Mouse (Mus musculus): ENCODE data around the gene Actg2. TPM values are rescaled to one million over a fixed set of nuclear protein-coding genes. Genes with fewer than 3 reads are reported as not detected.

Actg2 gene
- polyA plus RNA-seq, 1 experiment from 2014 or later: 10.7 TPM

DNA sequence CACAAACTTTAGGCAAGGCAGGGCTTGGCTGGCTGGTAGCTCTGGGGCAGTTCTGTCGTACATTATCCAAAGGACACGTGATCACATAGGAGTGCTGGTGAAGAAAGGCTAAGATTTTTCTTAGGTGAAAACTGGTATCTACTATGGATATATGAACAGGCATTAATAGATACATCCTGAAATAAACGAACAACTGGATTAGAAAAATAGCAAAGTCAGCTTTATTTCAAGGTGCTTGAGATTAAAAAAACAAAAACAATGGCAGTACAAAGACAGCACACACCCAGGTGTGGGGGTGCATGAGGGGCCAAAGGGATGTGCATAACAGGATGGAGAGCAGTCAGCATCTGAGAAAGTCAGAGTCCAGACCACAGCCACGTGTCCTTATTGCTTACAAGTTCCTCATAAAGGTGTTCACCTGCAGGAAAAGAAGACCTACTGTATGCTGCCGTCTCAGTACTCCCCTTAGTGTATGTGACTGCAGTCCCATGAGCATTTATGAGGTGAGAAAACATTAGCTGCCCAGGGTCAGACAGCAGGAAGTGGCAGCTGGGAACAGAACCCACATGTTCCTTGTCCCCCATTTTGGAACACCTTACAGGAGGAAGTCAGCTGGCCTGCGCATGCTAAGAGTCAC lies 55.9 kb downstream of the Actg2 start:
- peaks cover 17% of the 10 kb centered on the region for H3K36me3 ChIP-seq (ENCODE audit: control insufficient read depth, insufficient read depth, low read length)
- no peak overlapping the region for H3K9ac ChIP-seq (ENCODE audit: low read depth, low read length)
- H3K9me3 ChIP-seq (replicated peaks; ENCODE audit: control insufficient read depth, low read length): no peaks in the 10 kb centered on the region
- no peak overlapping the region for H3K4me3 ChIP-seq (ENCODE audit: low read depth, low read length)
- no peak overlapping the region for H3K27ac ChIP-seq (ENCODE audit: low read depth, low read length)
- no peak for ATAC-seq (replicated peaks; ENCODE audit: insufficient number of reproducible peaks, low FRiP score, low TSS enrichment)
- no peaks in the 10 kb centered on the region for H3K27me3 ChIP-seq (ENCODE audit: control insufficient read depth, insufficient read depth, low read length)
- no peak overlapping the region for H3K4me2 ChIP-seq
- H3K4me1 ChIP-seq (ENCODE audit: control insufficient read depth, insufficient read depth, low read length): no peaks in the 10 kb centered on the region
- WGBS (ENCODE audit: insufficient replicate concordance): 85% methylated on average over 6 of the region's 6 CpGs

DNA sequence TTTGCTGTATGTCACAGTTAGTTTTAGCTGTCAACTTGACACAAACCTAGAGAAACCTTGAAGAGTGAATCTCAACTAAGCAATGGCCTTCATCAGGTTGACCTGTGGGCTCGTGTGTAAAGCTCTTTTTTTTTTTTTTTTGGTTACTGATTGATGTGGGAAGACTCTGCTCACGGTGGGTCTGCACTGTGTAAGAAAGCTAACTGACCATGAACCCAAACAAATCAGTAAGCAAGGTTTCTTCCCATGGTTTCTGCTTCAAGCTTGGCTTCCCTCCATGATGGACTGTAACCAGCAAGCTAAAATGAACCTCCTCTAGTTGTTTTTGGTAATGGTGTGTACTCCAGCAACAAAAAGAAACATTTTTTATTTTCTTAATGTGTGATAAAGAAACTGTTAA lies 56.9 kb downstream of the Actg2 start:
- Histone ChIP-seq H3K27me3 (ENCODE audit: control insufficient read depth, insufficient read depth, low read length) (no peaks in the 10 kb centered on the region), H3K4me2 (no peak overlapping the region), H3K36me3 (ENCODE audit: control insufficient read depth, insufficient read depth, low read length) (peaks cover 15% of the 10 kb centered on the region), H3K4me1 (ENCODE audit: control insufficient read depth, insufficient read depth, low read length) (no peaks in the 10 kb centered on the region), H3K9me3 (replicated peaks; ENCODE audit: control insufficient read depth, low read length) (no peaks in the 10 kb centered on the region), H3K4me3 (ENCODE audit: low read depth, low read length) (no peak overlapping the region), H3K27ac (ENCODE audit: low read depth, low read length) (no peak overlapping the region), H3K9ac (ENCODE audit: low read depth, low read length) (no peak overlapping the region)
- ATAC-seq (replicated peaks; ENCODE audit: insufficient number of reproducible peaks, low FRiP score, low TSS enrichment): no peak
- 70% methylated on average over 2 of the region's 2 CpGs for WGBS (ENCODE audit: insufficient replicate concordance)

GRCm38 (mm10) chr6:83478628-83479027 lies 57.4 kb downstream of the Actg2 start:
- H3K4me2 ChIP-seq: no peak overlapping the region
- no peaks in the 10 kb centered on the region for H3K9me3 ChIP-seq (replicated peaks; ENCODE audit: control insufficient read depth, low read length)
- H3K27ac ChIP-seq (ENCODE audit: low read depth, low read length): no peak overlapping the region
- 90% methylated on average over 7 of the region's 7 CpGs for WGBS (ENCODE audit: insufficient replicate concordance)
- no peak overlapping the region for H3K4me3 ChIP-seq (ENCODE audit: low read depth, low read length)
- no peak overlapping the region for H3K9ac ChIP-seq (ENCODE audit: low read depth, low read length)
- no peaks in the 10 kb centered on the region for H3K27me3 ChIP-seq (ENCODE audit: control insufficient read depth, insufficient read depth, low read length)
- no peaks in the 10 kb centered on the region for H3K4me1 ChIP-seq (ENCODE audit: control insufficient read depth, insufficient read depth, low read length)
- H3K36me3 ChIP-seq (ENCODE audit: control insufficient read depth, insufficient read depth, low read length): peaks cover 15% of the 10 kb centered on the region
- ATAC-seq (replicated peaks; ENCODE audit: insufficient number of reproducible peaks, low FRiP score, low TSS enrichment): no peak

- H3K27me3 ChIP-seq (ENCODE audit: control insufficient read depth, insufficient read depth, low read length): no peaks in the 10 kb centered on the region
- H3K4me1 ChIP-seq (ENCODE audit: control insufficient read depth, insufficient read depth, low read length): no peaks in the 10 kb centered on the region
- no peak overlapping the region for H3K9ac ChIP-seq (ENCODE audit: low read depth, low read length)
- no peak overlapping the region for H3K4me2 ChIP-seq
- H3K36me3 ChIP-seq (ENCODE audit: control insufficient read depth, insufficient read depth, low read length): peaks cover 15% of the 10 kb centered on the region
- H3K4me3 ChIP-seq (ENCODE audit: low read depth, low read length): no peak overlapping the region
- WGBS (ENCODE audit: insufficient replicate concordance): 69% methylated on average over 4 of the region's 4 CpGs
- H3K27ac ChIP-seq (ENCODE audit: low read depth, low read length): no peak overlapping the region
- no peak for ATAC-seq (replicated peaks; ENCODE audit: insufficient number of reproducible peaks, low FRiP score, low TSS enrichment)
- H3K9me3 ChIP-seq (replicated peaks; ENCODE audit: control insufficient read depth, low read length): no peaks in the 10 kb centered on the region
Observed at GRCm38 (mm10) chr6:83478217-83478616, 57.8 kb downstream of the Actg2 start.

DNA sequence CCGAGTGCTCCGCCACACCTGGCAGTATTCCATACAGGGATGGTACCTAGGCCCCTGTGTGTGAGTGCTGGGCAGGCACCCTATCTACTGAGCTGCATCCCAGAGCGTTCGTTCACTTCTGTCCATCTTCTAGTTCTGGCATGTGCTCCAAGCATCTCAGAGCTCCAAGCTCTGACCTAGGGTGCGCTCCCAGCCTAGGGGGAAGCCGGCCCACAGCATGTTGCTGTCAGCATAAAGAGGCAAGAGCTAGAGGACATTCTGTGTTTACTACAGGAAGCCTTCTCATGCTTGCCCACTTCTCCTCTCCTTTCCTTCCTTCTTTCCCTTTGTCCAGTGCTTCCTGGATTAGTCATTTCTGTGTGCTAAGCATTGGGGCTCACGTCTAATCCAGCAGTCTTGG lies 60.6 kb downstream of the Actg2 start:
- 69% methylated on average over 7 of the region's 7 CpGs for WGBS (ENCODE audit: insufficient replicate concordance)
- no peak overlapping the region for H3K27ac ChIP-seq (ENCODE audit: low read depth, low read length)
- no peak overlapping the region for H3K9ac ChIP-seq (ENCODE audit: low read depth, low read length)
- H3K4me1 ChIP-seq (ENCODE audit: control insufficient read depth, insufficient read depth, low read length): no peaks in the 10 kb centered on the region
- H3K4me2 ChIP-seq: no peak overlapping the region
- H3K36me3 ChIP-seq (ENCODE audit: control insufficient read depth, insufficient read depth, low read length): peaks cover 10% of the 10 kb centered on the region; the same call in 1 of the 2 replicates
- ATAC-seq (replicated peaks; ENCODE audit: insufficient number of reproducible peaks, low FRiP score, low TSS enrichment): no peak
- no peaks in the 10 kb centered on the region for H3K27me3 ChIP-seq (ENCODE audit: control insufficient read depth, insufficient read depth, low read length)
- H3K9me3 ChIP-seq (replicated peaks; ENCODE audit: control insufficient read depth, low read length): no peaks in the 10 kb centered on the region
- H3K4me3 ChIP-seq (ENCODE audit: low read depth, low read length): no peak overlapping the region

- no peak overlapping the region for H3K27ac ChIP-seq (ENCODE audit: low read depth, low read length)
- 77% methylated on average over 9 of the region's 9 CpGs for WGBS (ENCODE audit: insufficient replicate concordance)
- no peak overlapping the region for H3K9ac ChIP-seq (ENCODE audit: low read depth, low read length)
- H3K4me3 ChIP-seq (ENCODE audit: low read depth, low read length): no peak overlapping the region
- no peaks in the 10 kb centered on the region for H3K27me3 ChIP-seq (ENCODE audit: control insufficient read depth, insufficient read depth, low read length)
- no peak overlapping the region for H3K4me2 ChIP-seq
- no peaks in the 10 kb centered on the region for H3K9me3 ChIP-seq (replicated peaks; ENCODE audit: control insufficient read depth, low read length)
- ATAC-seq (replicated peaks; ENCODE audit: insufficient number of reproducible peaks, low FRiP score, low TSS enrichment): no peak
- H3K4me1 ChIP-seq (ENCODE audit: control insufficient read depth, insufficient read depth, low read length): no peaks in the 10 kb centered on the region
- no peaks in the 10 kb centered on the region for H3K36me3 ChIP-seq (ENCODE audit: control insufficient read depth, insufficient read depth, low read length)
Observed at GRCm38 (mm10) chr6:83473240-83473639, 62.8 kb downstream of the Actg2 start.

DNA sequence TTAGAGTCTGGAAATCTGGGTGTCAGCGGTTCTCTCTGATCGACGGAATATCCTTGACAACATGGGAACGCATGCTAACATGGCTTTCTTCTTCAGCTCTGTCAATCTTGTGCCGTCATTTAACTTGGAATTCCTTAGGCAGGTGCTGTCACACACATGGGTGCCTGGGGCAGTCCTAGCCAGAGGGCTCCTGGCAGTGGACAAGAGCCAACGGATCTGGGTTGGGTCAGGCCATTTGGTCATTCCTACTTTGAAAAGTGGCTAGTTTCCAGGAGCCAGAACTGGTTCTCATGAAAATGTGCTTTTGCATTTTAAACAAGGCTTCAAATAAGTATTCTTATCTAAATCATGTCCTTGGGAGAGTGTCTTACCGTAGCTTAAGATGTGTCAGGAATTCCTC lies 64.3 kb downstream of the Actg2 start:
- Histone ChIP-seq H3K36me3 (ENCODE audit: control insufficient read depth, insufficient read depth, low read length) (no peaks in the 10 kb centered on the region), H3K9me3 (replicated peaks; ENCODE audit: control insufficient read depth, low read length) (no peaks in the 10 kb centered on the region), H3K4me2 (no peak overlapping the region), H3K27ac (ENCODE audit: low read depth, low read length) (no peak overlapping the region), H3K9ac (ENCODE audit: low read depth, low read length) (no peak overlapping the region), H3K27me3 (ENCODE audit: control insufficient read depth, insufficient read depth, low read length) (no peaks in the 10 kb centered on the region), H3K4me1 (ENCODE audit: control insufficient read depth, insufficient read depth, low read length) (no peaks in the 10 kb centered on the region), H3K4me3 (ENCODE audit: low read depth, low read length) (no peak overlapping the region)
- ATAC-seq (replicated peaks; ENCODE audit: insufficient number of reproducible peaks, low FRiP score, low TSS enrichment): no peak
- WGBS (ENCODE audit: insufficient replicate concordance): 84% methylated on average over 7 of the region's 7 CpGs

DNA sequence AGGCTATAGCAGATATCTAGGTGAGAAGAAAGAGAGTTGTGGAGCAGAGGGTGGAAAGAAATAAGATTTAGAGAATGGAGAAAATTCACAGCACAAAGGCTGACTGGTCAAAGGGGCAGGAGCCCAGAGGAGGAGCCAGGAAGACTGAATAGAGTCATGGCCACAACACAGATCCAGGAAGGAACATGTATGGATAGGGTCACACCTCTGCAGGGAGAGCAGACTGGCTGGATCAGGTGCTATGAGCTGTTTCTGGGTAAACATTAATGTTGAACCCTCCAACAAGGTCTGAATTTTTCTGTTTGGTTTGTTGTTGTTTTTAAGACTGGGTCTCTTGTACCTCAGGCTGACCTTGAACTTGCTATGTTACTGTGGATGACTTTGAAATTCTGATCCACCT lies 72.1 kb downstream of the Actg2 start:
- Histone ChIP-seq H3K27me3 (ENCODE audit: control insufficient read depth, insufficient read depth, low read length) (no peaks in the 10 kb centered on the region), H3K9me3 (replicated peaks; ENCODE audit: control insufficient read depth, low read length) (no peaks in the 10 kb centered on the region), H3K36me3 (ENCODE audit: control insufficient read depth, insufficient read depth, low read length) (no peaks in the 10 kb centered on the region), H3K4me1 (ENCODE audit: control insufficient read depth, insufficient read depth, low read length) (peaks cover 4% of the 10 kb centered on the region; the same call in 1 of the 2 replicates), H3K4me2 (no peak overlapping the region), H3K9ac (ENCODE audit: low read depth, low read length) (no peak overlapping the region), H3K27ac (ENCODE audit: low read depth, low read length) (no peak overlapping the region), H3K4me3 (ENCODE audit: low read depth, low read length) (no peak overlapping the region)
- ATAC-seq (replicated peaks; ENCODE audit: insufficient number of reproducible peaks, low FRiP score, low TSS enrichment): no peak
